Mouse (Mus musculus) MEL (cell line): ENCODE measurements at regions not wholly inside any gene's neighbourhood (a gene's known extent, or its start where the extent isn't known, plus 50 kb on each side); places are given as distances from the start of the nearest gene placed in this dataset.

Source experiments
- CTCF ChIP-seq, 3 experiments: IDR thresholded peaks in 2 of 3; conservative IDR thresholded peaks in 1 of 3; 2 replicates each; pipeline ENCODE4 v1.5.1; 2011 to 2012; ENCODE audit warnings: low read length in 3 of 3, low read depth in 2 of 3, mild to moderate bottlenecking in 2 of 3, improper control_type of control experiment in 1 of 3, inconsistent platforms in 1 of 3, mixed read lengths in 1 of 3, moderate library complexity in 1 of 3; ENCODE audit not compliant: control insufficient read depth in 1 of 3, insufficient read depth in 1 of 3, poor library complexity in 1 of 3, severe bottlenecking in 1 of 3
- MEF2A ChIP-seq: IDR thresholded peaks from 2 replicates; pipeline ENCODE4 v1.6.1; 2014; ENCODE audit warnings: low read depth, mild to moderate bottlenecking, inconsistent platforms, low read length, improper control_type of control experiment; ENCODE audit not compliant: poor library complexity, insufficient replicate concordance, severe bottlenecking; ENCODE audit errors: extremely low read depth
- POLR2A ChIP-seq, 2 experiments: IDR thresholded peaks; 2 replicates each; pipeline ENCODE4 v1.6.1; 2011 to 2012; ENCODE audit warnings: low read length in 2 of 2, mild to moderate bottlenecking in 2 of 2, control low read depth in 1 of 2, improper control_type of control experiment in 1 of 2, low read depth in 1 of 2, moderate library complexity in 1 of 2; ENCODE audit not compliant: control insufficient read depth in 1 of 2, insufficient read depth in 1 of 2, poor library complexity in 1 of 2
- UBTF ChIP-seq: IDR thresholded peaks from 2 replicates; pipeline ENCODE4 v1.6.1; 2012; ENCODE audit warnings: low read depth, mild to moderate bottlenecking, inconsistent platforms, low read length, improper control_type of control experiment, moderate library complexity, borderline replicate concordance; ENCODE audit not compliant: insufficient read depth

GRCm38 (mm10) chr15:60728754-60729153, 124.8 kb downstream of the Fam84b start:
- TF ChIP-seq CTCF (IDR thresholded peaks at IDR 0.05 in 2 of 3, conservative IDR thresholded peaks at IDR 0.05 in 1 of 3; ENCODE audit: control insufficient read depth in 1 of 3, insufficient read depth in 1 of 3, low read depth in 2 of 3, low read length in 3 of 3, poor library complexity in 1 of 3, severe bottlenecking in 1 of 3) (no peak), POLR2A (IDR thresholded peaks at IDR 0.05; ENCODE audit: control insufficient read depth in 1 of 2, insufficient read depth in 1 of 2, low read depth in 1 of 2, low read length in 2 of 2, poor library complexity in 1 of 2) (no peak), MEF2A (no peak), UBTF (no peak)
